Mouse (Mus musculus): ENCODE measurements around the gene Drd4. TPM values are rescaled to one million over a fixed set of nuclear protein-coding genes. Genes with fewer than 3 reads are reported as not detected.

Drd4 gene
- polyA plus RNA-seq, 1 experiment, result 0.04 TPM

DNA sequence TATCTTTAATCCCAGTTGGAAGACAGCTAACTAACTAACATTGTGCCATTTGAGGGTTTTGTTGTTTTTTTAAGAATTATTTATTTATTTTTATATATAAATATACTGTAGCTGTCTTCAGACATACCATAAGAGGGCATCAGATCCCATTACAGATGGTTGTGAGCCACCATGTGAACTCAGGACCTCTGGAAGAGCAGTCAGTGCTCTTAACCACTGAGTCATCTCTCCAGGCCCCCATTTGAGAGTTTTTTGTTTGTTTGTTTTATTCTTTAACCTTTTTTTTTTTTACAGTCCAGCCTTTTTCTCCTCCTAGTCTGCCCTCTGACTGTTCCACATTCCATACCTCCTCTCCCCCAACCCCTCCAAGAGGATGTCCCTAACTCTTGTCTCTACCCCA lies 38.9 kb downstream of the Drd4 start:
- Histone ChIP-seq H3K9me3 (no peaks in the 10 kb centered on the region), H3K4me1 (peaks cover 32% of the 10 kb centered on the region), H3K36me3 (replicated peaks; ENCODE audit: low read length) (peaks cover 37% of the 10 kb centered on the region), H3K27me3 (replicated peaks) (peaks cover 4% of the 10 kb centered on the region), H3K4me3 (replicated peaks) (no peak overlapping the region)
- TF ChIP-seq FLI1 (IDR thresholded peaks at IDR 0.05; ENCODE audit: low read length), result no peak
- no peak for TF ChIP-seq GATA1 (IDR thresholded peaks at IDR 0.05; ENCODE audit: borderline replicate concordance, low read length)

DNA sequence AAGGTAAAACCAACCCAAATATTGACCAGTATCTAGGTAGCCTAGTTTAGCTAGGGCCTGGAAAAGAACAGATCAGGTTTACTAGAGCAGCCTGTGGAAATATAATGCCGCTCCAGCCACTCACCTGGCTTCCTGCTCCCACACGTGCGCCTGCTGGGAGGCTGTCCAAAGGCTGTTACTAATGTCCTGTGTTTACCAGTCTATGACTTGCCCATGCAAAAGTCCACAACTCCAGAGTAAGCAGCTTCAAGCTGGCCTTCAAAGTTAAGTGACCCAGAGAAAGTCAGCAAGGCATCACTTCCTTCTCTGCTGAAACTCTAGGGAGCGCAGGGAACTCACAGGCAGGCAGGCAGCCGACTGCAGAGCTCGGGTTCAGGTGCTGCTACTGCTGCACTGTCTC lies 40.2 kb downstream of the Drd4 start:
- H3K9me3 ChIP-seq, result no peaks in the 10 kb centered on the region
- TF ChIP-seq FLI1 (IDR thresholded peaks at IDR 0.05; ENCODE audit: low read length), result no peak
- no peak for TF ChIP-seq GATA1 (IDR thresholded peaks at IDR 0.05; ENCODE audit: borderline replicate concordance, low read length)
- H3K4me1 ChIP-seq, result peaks cover 21% of the 10 kb centered on the region
- no peak overlapping the region for H3K4me3 ChIP-seq (replicated peaks)
- H3K36me3 ChIP-seq (replicated peaks; ENCODE audit: low read length), result peaks cover 47% of the 10 kb centered on the region
- H3K27me3 ChIP-seq (replicated peaks), result peaks cover under 1% of the 10 kb centered on the region

DNA sequence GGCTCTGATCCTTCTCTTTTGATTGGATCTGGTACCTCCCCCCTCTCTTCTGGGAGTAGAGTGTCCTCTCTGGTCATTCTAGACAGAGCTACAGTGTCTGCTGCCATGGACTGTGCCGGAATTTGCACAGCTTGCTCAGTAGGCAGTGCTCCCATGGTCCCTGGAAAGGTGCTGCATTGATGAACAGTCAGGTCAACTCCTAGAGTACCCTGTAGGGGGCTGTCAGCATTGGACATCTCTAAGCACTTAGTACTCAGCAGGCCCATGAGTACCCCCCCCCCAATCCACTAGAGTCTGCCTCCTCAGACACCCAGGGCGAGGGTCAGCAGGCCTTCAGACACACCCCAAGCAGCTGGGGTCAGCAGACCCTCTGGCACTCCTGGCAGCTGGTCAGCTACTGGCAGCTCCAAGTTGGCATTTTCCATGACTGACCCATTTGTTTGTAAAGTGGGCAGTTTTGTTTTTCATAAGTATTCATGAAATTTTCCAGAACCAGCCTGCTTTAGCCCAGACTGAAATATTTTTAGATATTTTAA lies 43.3 kb downstream of the Drd4 start:
- no peak for TF ChIP-seq GATA1 (IDR thresholded peaks at IDR 0.05; ENCODE audit: borderline replicate concordance, low read length)
- no peak for TF ChIP-seq FLI1 (IDR thresholded peaks at IDR 0.05; ENCODE audit: low read length)
- Histone ChIP-seq H3K9me3 (no peaks in the 10 kb centered on the region), H3K27me3 (replicated peaks) (peaks cover 16% of the 10 kb centered on the region), H3K4me1 (peaks cover 17% of the 10 kb centered on the region), H3K4me3 (replicated peaks) (no peak overlapping the region), H3K36me3 (replicated peaks; ENCODE audit: low read length) (peaks cover 51% of the 10 kb centered on the region)

DNA sequence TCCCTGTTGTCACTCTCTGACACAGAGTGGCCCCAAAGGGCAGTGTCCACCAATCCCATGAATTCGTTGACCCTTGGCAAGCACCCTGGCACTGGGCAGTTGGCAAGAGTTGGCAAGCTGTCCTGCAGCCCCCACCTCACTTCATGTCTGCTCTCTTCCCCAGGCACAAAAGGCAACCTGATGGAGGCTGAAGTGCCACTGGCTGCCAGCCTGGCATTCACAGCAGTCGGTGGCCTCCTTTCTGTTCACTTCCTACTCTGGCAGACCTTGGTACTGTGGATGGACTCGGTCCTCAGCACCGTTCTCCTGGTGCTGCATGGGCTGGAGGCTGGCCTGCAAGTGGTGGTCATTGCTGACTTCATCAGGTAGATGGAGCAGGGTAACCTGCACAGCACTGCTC lies 43.9 kb downstream of the Drd4 start:
- Histone ChIP-seq H3K4me3 (replicated peaks) (no peak overlapping the region), H3K27me3 (replicated peaks) (peaks cover 21% of the 10 kb centered on the region), H3K36me3 (replicated peaks; ENCODE audit: low read length) (peaks cover 51% of the 10 kb centered on the region), H3K9me3 (no peaks in the 10 kb centered on the region), H3K4me1 (peaks cover 17% of the 10 kb centered on the region)
- no peak for TF ChIP-seq FLI1 (IDR thresholded peaks at IDR 0.05; ENCODE audit: low read length)
- TF ChIP-seq GATA1 (IDR thresholded peaks at IDR 0.05; ENCODE audit: borderline replicate concordance, low read length), result no peak

DNA sequence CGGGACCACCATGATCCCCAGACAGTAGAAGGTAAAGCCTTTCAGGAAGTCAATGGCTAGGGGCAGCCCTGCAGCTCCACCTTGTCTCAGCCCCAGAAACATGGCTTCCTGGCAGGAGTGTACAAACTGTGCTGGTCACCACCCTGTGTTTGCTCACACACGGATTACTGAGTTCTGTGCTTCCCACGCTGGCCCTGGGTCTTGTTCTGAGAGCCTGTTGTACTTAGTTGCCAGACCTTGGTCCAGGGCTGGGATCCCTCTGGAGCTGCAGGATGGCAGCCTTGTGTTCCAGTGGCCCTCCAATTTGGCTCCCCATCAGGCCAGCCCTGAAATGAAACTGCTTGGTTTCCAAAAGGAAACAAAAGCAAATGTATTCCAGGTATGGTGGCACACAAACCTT lies 44.5 kb downstream of the Drd4 start:
- Histone ChIP-seq H3K4me1 (peaks cover 17% of the 10 kb centered on the region), H3K27me3 (replicated peaks) (peaks cover 24% of the 10 kb centered on the region), H3K36me3 (replicated peaks; ENCODE audit: low read length) (peaks cover 51% of the 10 kb centered on the region), H3K9me3 (no peaks in the 10 kb centered on the region), H3K4me3 (replicated peaks) (no peak overlapping the region)
- no peak for TF ChIP-seq FLI1 (IDR thresholded peaks at IDR 0.05; ENCODE audit: low read length)
- no peak for TF ChIP-seq GATA1 (IDR thresholded peaks at IDR 0.05; ENCODE audit: borderline replicate concordance, low read length)

DNA sequence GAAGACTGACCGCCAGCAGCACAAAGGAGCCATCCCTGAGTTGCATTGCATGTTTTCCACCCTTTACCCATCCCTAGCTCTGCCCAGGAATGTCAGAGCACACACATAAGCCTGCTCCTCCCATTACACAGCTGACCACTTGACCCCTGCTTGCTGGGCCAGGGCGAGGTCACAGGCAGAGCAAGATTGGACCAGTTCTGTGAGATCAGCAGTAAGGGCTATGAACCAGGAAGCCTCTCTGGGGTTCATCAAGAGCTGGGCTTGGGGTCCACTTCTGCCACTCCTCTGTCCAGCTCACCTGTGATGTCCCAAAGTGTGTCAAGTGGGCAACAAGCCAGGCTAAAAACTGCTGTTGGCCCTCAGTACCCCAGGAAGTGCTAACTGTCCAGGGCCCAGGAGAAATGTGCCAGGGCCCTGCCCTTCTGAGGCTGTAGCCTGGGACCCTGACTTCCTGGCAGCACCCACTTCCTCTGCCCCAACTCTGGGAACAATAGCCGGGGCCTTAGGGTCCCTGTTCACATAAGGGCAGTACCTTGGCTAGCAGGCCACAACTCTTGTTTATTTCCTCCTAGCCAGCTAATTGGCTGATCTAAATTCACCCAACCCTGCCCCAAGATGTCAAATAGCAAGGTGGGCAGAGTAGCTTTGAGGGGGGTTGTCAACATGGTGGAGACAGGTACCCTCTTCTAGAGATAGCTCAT lies 46.1 kb downstream of the Drd4 start:
- Histone ChIP-seq H3K4me1 (peaks cover 17% of the 10 kb centered on the region), H3K4me3 (replicated peaks) (no peak overlapping the region), H3K27me3 (replicated peaks) (peaks cover 38% of the 10 kb centered on the region), H3K36me3 (replicated peaks; ENCODE audit: low read length) (peaks cover 42% of the 10 kb centered on the region), H3K9me3 (no peaks in the 10 kb centered on the region)
- TF ChIP-seq FLI1 (IDR thresholded peaks at IDR 0.05; ENCODE audit: low read length) (no peak), GATA1 (IDR thresholded peaks at IDR 0.05; ENCODE audit: borderline replicate concordance, low read length) (no peak)

DNA sequence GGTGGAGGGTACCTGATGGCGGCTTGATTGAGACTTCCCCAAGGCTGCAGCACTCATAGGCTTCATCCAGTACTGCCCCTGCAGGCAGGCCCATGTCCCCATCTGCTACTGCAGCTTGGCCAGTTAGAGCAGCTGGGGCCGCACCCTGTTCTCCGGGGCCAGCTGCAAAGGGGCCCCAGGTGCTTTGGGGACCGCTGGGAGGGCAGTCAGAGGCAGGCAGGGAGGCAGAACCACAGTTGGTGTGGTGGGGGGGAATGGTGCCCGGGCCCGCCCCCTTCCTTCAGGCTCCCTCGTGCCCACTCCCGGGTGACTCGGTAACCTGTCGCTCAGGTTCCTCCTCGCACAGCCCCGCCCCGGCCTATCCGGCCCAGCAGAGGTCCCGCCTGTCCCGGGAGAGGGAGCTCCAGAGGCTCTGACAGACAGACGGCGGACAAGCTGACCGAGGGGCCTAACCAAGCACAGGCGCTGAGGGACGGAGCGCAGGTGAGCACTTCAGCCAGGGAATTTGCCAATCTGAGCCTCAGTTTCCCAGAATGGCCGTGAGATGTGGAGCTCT lies 46.8 kb downstream of the Drd4 start, which contains the start of gene Eps8l2:
Gene Eps8l2 (plus strand): TSS at position 305 of the 556 bp plus-strand sequence.
- peaks cover 34% of the 10 kb centered on the region for H3K36me3 ChIP-seq (replicated peaks; ENCODE audit: low read length)
- no peak for TF ChIP-seq GATA1 (IDR thresholded peaks at IDR 0.05; ENCODE audit: borderline replicate concordance, low read length)
- TF ChIP-seq FLI1 (IDR thresholded peaks at IDR 0.05; ENCODE audit: low read length), result no peak
- H3K9me3 ChIP-seq, result no peaks in the 10 kb centered on the region
- peaks cover 19% of the 10 kb centered on the region for H3K4me1 ChIP-seq
- H3K4me3 ChIP-seq (replicated peaks), result no peak within 1 kb of the TSS
- H3K27me3 ChIP-seq (replicated peaks), result peaks cover 45% of the 10 kb centered on the region

DNA sequence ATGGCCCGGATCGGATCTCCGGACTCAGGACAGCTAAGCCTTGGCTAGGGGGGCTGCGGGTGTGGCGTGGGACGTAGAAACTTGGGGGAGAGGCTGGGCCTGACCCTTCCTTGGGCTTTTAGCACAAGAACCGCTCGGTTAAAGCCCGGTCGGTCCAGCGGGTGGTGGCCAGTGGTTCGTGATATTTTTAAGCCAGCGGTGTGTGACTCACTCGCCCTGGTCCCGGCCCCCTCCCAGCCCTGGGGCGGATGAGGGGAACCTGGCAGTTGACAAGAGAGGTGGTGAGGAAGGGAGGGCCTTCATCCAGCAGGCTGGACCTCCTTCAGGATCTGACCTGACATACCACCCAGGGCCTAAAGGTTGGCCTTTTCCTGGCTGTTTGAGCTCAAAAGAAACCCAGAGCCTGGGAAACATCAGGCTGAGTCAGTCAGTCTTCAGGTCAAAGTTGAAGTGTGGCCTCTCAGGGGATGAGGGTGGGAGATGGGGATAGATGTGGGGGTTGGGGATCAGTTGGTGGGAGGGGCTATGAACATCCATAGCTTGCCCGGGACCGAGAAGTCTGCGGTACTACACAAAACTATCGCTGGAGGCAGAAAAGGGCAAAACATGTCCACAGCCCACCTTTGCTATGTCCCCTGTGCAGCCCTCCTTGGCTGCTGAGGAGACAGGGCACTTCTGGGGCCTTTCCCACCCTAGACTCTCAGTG lies 47.6 kb downstream of the Drd4 start:
- Histone ChIP-seq H3K36me3 (replicated peaks; ENCODE audit: low read length) (peaks cover 28% of the 10 kb centered on the region), H3K4me1 (peaks cover 20% of the 10 kb centered on the region), H3K27me3 (replicated peaks) (peaks cover 49% of the 10 kb centered on the region), H3K9me3 (no peaks in the 10 kb centered on the region), H3K4me3 (replicated peaks) (no peak overlapping the region)
- TF ChIP-seq FLI1 (IDR thresholded peaks at IDR 0.05; ENCODE audit: low read length) (no peak), GATA1 (IDR thresholded peaks at IDR 0.05; ENCODE audit: borderline replicate concordance, low read length) (no peak)

DNA sequence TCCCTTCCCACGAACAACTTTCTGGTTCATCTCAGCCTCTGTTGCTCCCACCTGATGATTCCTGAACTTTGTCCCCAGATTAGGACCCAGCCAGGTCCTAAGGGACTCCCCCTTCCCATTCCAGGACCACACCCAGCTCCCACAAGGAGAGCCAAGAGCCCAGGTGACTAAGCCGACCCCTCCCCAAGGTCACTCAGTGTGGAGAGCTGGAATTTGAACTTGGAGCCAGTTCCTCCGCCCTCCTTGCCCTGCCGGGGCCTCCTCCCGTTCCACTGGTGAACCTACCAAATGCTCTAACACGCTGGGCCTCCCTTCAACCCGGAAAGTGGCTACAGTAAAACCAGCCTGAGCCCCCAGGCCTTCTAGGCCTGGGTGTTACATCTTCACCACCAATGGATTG lies 48.2 kb downstream of the Drd4 start:
- peaks cover 20% of the 10 kb centered on the region for H3K4me1 ChIP-seq
- H3K4me3 ChIP-seq (replicated peaks), result no peak overlapping the region
- peaks cover 21% of the 10 kb centered on the region for H3K36me3 ChIP-seq (replicated peaks; ENCODE audit: low read length)
- TF ChIP-seq FLI1 (IDR thresholded peaks at IDR 0.05; ENCODE audit: low read length) (no peak), GATA1 (IDR thresholded peaks at IDR 0.05; ENCODE audit: borderline replicate concordance, low read length) (no peak)
- H3K9me3 ChIP-seq, result no peaks in the 10 kb centered on the region
- H3K27me3 ChIP-seq (replicated peaks), result peaks cover 49% of the 10 kb centered on the region

DNA sequence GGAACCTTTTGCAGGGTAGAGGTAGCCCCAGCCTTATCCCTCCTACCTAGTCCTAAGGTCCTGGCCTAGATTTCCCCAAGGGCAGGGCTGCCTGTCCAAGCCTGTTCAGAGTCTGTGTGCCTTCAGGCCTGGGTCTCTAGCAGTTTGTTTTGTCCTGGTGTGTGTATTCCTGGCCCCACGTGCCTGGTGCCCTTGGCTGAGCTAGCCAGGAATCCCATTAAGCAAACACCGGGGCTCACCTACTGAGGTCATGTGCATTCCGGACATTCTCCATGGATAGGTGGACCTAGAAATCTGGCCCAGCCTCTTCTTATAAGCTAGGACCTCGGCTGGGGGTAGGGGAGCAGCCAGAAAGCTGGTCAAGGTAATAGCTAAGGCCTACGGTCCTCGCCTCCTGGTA lies 48.7 kb downstream of the Drd4 start:
- Histone ChIP-seq H3K9me3 (no peaks in the 10 kb centered on the region), H3K27me3 (replicated peaks) (peaks cover 49% of the 10 kb centered on the region), H3K36me3 (replicated peaks; ENCODE audit: low read length) (peaks cover 17% of the 10 kb centered on the region), H3K4me3 (replicated peaks) (no peak overlapping the region), H3K4me1 (peaks cover 21% of the 10 kb centered on the region)
- TF ChIP-seq GATA1 (IDR thresholded peaks at IDR 0.05; ENCODE audit: borderline replicate concordance, low read length), result no peak
- no peak for TF ChIP-seq FLI1 (IDR thresholded peaks at IDR 0.05; ENCODE audit: low read length)
